Mouse (Mus musculus) heart, adult 2 months (tissue): Measurements from ENCODE around the gene Prkar1b.

Experiments used
- CTCF ChIP-seq: fragments of 200-600 bp; IDR thresholded peaks from 2 replicates; pipeline ENCODE4 v1.8.1; 2022; ENCODE audit warnings: antibody characterized with exemption, mild to moderate bottlenecking, moderate library complexity
- POLR2A ChIP-seq: fragments of 200-500 bp; IDR thresholded peaks from 2 replicates; pipeline ENCODE4 v1.6.1; 2011; ENCODE audit warnings: mild to moderate bottlenecking, low read depth, low read length, control low read depth; ENCODE audit not compliant: insufficient read depth

DNA sequence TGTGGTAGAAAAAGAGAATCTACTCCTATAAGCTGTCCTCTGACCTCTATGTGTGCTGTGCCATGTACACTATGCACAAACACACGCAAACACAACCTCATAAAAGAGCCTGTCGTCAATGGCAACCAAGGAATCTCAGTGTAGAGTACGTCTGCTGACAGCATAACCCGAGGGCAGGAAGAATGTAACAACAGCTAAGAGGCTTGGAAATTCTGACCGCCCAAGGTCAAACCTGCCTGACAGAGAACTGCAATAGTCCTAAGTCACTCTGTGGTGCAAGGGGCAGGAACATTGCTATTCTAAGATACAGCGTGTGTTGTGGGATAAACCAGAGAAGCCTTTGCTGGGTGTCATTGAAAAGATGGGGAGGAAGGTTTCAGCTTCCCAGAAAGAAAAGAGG lies 68.4 kb downstream of the Prkar1b start:
- TF ChIP-seq CTCF (no peak), POLR2A (no peak)
